Mouse (Mus musculus) erythroblast, embryonic 14.5 days (primary cell): ENCODE data around the gene Pde4b. TPM values are rescaled to one million over a fixed set of nuclear protein-coding genes. Genes with fewer than 3 reads are reported as not detected.

Experiments used
- H3K27me3 ChIP-seq: 2 replicates; pipeline ENCODE4 v1.6.1; 2012; ENCODE audit warnings: inconsistent platforms; ENCODE audit not compliant: control insufficient read depth
- H3K36me3 ChIP-seq: 2 replicates; pipeline ENCODE4 v1.6.1; 2012; ENCODE audit warnings: mild to moderate bottlenecking, inconsistent platforms; ENCODE audit not compliant: control insufficient read depth
- H3K4me1 ChIP-seq: 2 replicates; pipeline ENCODE4 v1.6.1; 2012; ENCODE audit warnings: inconsistent platforms; ENCODE audit not compliant: control insufficient read depth
- H3K4me3 ChIP-seq: replicated peaks from 2 replicates; pipeline ENCODE3; 2012; ENCODE audit warnings: moderate library complexity, mild to moderate bottlenecking, inconsistent platforms
- H3K9me3 ChIP-seq: 2 replicates; pipeline ENCODE4 v1.6.1; 2012; ENCODE audit warnings: low read length, inconsistent platforms, mixed read lengths; ENCODE audit not compliant: control insufficient read depth
- GATA1 ChIP-seq: IDR thresholded peaks from 2 replicates; pipeline ENCODE4 v1.6.1; 2012; ENCODE audit warnings: low read length, inconsistent platforms, mixed read lengths
- TAL1 ChIP-seq: IDR thresholded peaks from 3 replicates; pipeline ENCODE4 v1.6.1; 2012; ENCODE audit warnings: low read length, inconsistent platforms, mixed read lengths
- polyA plus RNA-seq: library from polyadenylated mRNA; stranded (reverse); fragments of >175 nt; gene quantifications from 2 replicates; pipeline ENCODE4 v1.2.3, GENCODE M21; 2012

The Pde4b gene
- polyA plus RNA-seq, 1 experiment, result 0.08 TPM

- H3K4me1 ChIP-seq, result no peaks in the 10 kb centered on the region
- H3K4me3 ChIP-seq, result no peak overlapping the region
- no peaks in the 10 kb centered on the region for H3K9me3 ChIP-seq
- H3K27me3 ChIP-seq, result no peaks in the 10 kb centered on the region
- H3K36me3 ChIP-seq, result no peaks in the 10 kb centered on the region
- no peak for TF ChIP-seq GATA1
- TF ChIP-seq TAL1, result no peak
Measured at GRCm38 (mm10) chr4:102406848-102407247, 319.5 kb downstream of the Pde4b start.

- H3K4me1 ChIP-seq, result no peaks in the 10 kb centered on the region
- no peak overlapping the region for H3K4me3 ChIP-seq
- TF ChIP-seq TAL1 (no peak), GATA1 (no peak)
- no peaks in the 10 kb centered on the region for H3K27me3 ChIP-seq
- no peaks in the 10 kb centered on the region for H3K36me3 ChIP-seq
- no peaks in the 10 kb centered on the region for H3K9me3 ChIP-seq
Measured at GRCm38 (mm10) chr4:102408132-102408531, 320.8 kb downstream of the Pde4b start.

- no peak for TF ChIP-seq GATA1
- no peaks in the 10 kb centered on the region for H3K4me1 ChIP-seq
- no peaks in the 10 kb centered on the region for H3K9me3 ChIP-seq
- H3K27me3 ChIP-seq, result no peaks in the 10 kb centered on the region
- H3K4me3 ChIP-seq, result no peak overlapping the region
- H3K36me3 ChIP-seq, result no peaks in the 10 kb centered on the region
Measured at GRCm38 (mm10) chr4:102408938-102409337, 321.6 kb downstream of the Pde4b start.

GRCm38 (mm10) chr4:102413101-102413500 lies 325.8 kb downstream of the Pde4b start:
- TF ChIP-seq GATA1 (no peak), TAL1 (no peak)
- Histone ChIP-seq H3K9me3 (no peaks in the 10 kb centered on the region), H3K4me1 (no peaks in the 10 kb centered on the region), H3K27me3 (no peaks in the 10 kb centered on the region), H3K36me3 (no peaks in the 10 kb centered on the region), H3K4me3 (no peak overlapping the region)

- Histone ChIP-seq H3K9me3 (no peaks in the 10 kb centered on the region), H3K4me1 (no peaks in the 10 kb centered on the region), H3K27me3 (no peaks in the 10 kb centered on the region), H3K36me3 (no peaks in the 10 kb centered on the region), H3K4me3 (no peak overlapping the region)
- TF ChIP-seq GATA1 (no peak), TAL1 (no peak)
Measured at GRCm38 (mm10) chr4:102413794-102414193, 326.5 kb downstream of the Pde4b start.

- H3K27me3 ChIP-seq, result no peaks in the 10 kb centered on the region
- no peaks in the 10 kb centered on the region for H3K9me3 ChIP-seq
- H3K4me3 ChIP-seq, result no peak overlapping the region
- H3K4me1 ChIP-seq, result no peaks in the 10 kb centered on the region
- TF ChIP-seq TAL1, result no peak
- TF ChIP-seq GATA1, result no peak
- H3K36me3 ChIP-seq, result no peaks in the 10 kb centered on the region
Measured at GRCm38 (mm10) chr4:102414610-102415009, 327.3 kb downstream of the Pde4b start.

- no peaks in the 10 kb centered on the region for H3K36me3 ChIP-seq
- H3K9me3 ChIP-seq, result no peaks in the 10 kb centered on the region
Measured at GRCm38 (mm10) chr4:102420794-102421397, 333.6 kb downstream of the Pde4b start.

GRCm38 (mm10) chr4:102421398-102421859 lies 334.1 kb downstream of the Pde4b start:
- Histone ChIP-seq H3K4me3 (no peak overlapping the region), H3K27me3 (no peaks in the 10 kb centered on the region), H3K9me3 (no peaks in the 10 kb centered on the region), H3K36me3 (no peaks in the 10 kb centered on the region), H3K4me1 (no peaks in the 10 kb centered on the region)
- no peak for TF ChIP-seq GATA1
- no peak for TF ChIP-seq TAL1

More at GRCm38 (mm10) chr4:102420794-102421397, 333.6 kb downstream of the Pde4b start:
- Histone ChIP-seq H3K27me3 (no peaks in the 10 kb centered on the region), H3K4me1 (no peaks in the 10 kb centered on the region), H3K4me3 (no peak overlapping the region)
- TF ChIP-seq TAL1 (no peak), GATA1 (no peak)

GRCm38 (mm10) chr4:102424104-102424503 lies 336.8 kb downstream of the Pde4b start:
- H3K4me1 ChIP-seq, result no peaks in the 10 kb centered on the region
- no peaks in the 10 kb centered on the region for H3K9me3 ChIP-seq
- TF ChIP-seq GATA1 (no peak), TAL1 (no peak)
- H3K27me3 ChIP-seq, result no peaks in the 10 kb centered on the region
- H3K4me3 ChIP-seq, result no peak overlapping the region
- no peaks in the 10 kb centered on the region for H3K36me3 ChIP-seq

GRCm38 (mm10) chr4:102425422-102425821 lies 338.1 kb downstream of the Pde4b start:
- H3K27me3 ChIP-seq, result no peaks in the 10 kb centered on the region
- no peaks in the 10 kb centered on the region for H3K4me1 ChIP-seq
- H3K9me3 ChIP-seq, result no peaks in the 10 kb centered on the region
- TF ChIP-seq GATA1, result no peak
- no peak for TF ChIP-seq TAL1
- H3K36me3 ChIP-seq, result no peaks in the 10 kb centered on the region
- H3K4me3 ChIP-seq, result no peak overlapping the region
